Mouse (Mus musculus) brain, embryonic 14.5 days (tissue): Measurements from ENCODE around the gene Mpnd. TPM values are rescaled to one million over a fixed set of nuclear protein-coding genes. Genes with fewer than 3 reads are reported as not detected.

Source experiments
- DNase-seq: peaks from one replicate; pipeline ENCODE4 v3.0.0-alpha.2; 2011; ENCODE audit warnings: low read depth
- CTCF ChIP-seq: fragments of 200-500 bp; IDR thresholded peaks from 2 replicates; pipeline ENCODE4 v1.5.1; 2012; ENCODE audit warnings: inconsistent platforms, mild to moderate bottlenecking, moderate library complexity, borderline replicate concordance; ENCODE audit not compliant: insufficient read depth, insufficient read length; ENCODE audit errors: extremely low read depth
- POLR2A ChIP-seq: fragments of 200-500 bp; IDR thresholded peaks from 2 replicates; pipeline ENCODE4 v1.6.1; 2012; ENCODE audit warnings: mild to moderate bottlenecking, inconsistent platforms, borderline replicate concordance; ENCODE audit not compliant: poor library complexity, insufficient read depth, insufficient read length, severe bottlenecking; ENCODE audit errors: extremely low read depth
- polyA plus RNA-seq: library from polyadenylated mRNA; depleted of rRNA; stranded (reverse); fragments of >200 nt; gene quantifications from 2 replicates; pipeline ENCODE4 v1.2.3, GENCODE M21; 2012

The Mpnd gene
- polyA plus RNA-seq, 1 experiment, result 223 TPM

DNA sequence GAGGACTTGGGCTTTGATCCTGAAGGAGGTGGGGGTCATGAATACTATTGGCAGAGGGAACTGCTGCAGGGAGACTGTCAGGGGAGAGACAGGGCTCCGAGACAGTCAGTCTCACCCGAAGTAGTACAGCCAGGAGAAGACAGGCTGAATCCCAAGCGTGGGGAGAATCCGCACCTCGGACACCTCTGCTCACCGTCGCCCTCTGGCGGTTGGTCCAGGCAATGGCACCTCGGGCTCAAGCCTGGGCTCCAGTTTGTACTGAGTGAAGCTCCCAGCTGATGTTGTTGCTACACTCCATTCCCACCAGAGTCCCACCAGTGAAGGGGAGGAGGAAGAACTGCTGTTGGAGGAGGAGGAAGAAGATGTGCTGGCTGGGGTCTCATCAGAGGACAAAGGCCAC is 5.2 kb downstream of the Mpnd start:
- peak; percentile 47 for DNase-seq
- TF ChIP-seq CTCF (peak; percentile 98), POLR2A (no peak)

DNA sequence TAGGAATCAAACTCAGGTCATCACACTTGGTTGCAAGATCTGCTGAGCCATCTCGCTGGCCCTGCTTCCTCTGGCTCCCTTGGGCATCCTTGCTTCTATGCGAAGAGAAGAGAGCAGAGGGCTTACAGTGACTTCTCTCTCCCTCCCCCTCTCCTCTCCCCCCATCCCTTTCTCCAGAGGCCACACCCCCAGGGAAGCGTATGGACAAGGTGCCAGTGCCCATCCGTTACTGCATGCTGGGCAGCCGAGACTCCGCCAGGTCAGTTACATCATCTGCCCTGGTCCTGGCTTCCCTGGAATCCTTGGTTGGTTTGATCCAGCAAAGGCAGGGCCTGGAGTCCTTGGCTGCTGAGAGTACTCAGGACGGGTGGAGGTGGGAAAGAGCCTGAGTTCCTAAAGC is 5.9 kb downstream of the Mpnd start:
- TF ChIP-seq POLR2A, result no peak
- TF ChIP-seq CTCF, result no peak
- no peak for DNase-seq

DNA sequence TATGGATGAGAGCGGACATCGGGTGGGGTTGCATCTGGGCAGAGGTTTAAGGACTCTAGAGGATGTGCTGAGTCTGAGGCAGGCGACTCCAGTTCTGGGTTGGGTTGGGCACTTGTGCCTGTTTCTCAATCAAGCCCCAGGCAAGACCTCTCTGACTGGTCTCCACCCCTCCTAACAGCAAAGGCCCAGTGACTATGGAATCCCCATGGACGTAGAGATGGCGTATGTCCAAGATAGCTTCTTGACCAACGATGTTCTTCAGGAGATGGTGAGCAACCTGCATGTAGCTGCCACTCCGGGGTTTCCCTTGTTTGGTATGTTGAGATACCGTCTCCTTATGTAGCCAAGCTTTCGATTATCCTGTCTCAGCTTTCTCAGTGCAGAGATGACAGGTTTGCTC is 9.8 kb downstream of the Mpnd start:
- no peak for TF ChIP-seq POLR2A
- no peak for TF ChIP-seq CTCF
- no peak for DNase-seq

DNA sequence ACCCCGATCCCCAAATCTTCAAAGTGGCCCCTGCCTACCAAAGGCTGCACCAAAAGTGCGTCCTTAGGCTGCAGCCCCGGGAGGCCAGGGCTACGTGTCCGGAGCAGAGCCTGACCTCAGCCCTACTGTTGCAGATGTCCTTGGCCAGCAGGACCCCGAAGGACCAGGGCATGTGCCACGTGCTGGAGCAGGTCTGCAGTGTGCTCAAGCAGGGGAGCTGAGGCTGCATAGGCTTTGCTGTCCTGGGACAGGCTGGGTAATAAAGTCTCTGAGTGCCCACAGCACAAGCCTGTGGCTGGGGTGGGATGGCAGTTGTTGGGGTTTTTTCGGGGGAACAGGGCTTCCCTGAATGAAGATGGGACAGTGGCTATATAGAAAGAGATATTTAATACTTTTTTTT is 10.9 kb downstream of the Mpnd start:
- TF ChIP-seq CTCF (no peak), POLR2A (no peak)
- no peak for DNase-seq

DNA sequence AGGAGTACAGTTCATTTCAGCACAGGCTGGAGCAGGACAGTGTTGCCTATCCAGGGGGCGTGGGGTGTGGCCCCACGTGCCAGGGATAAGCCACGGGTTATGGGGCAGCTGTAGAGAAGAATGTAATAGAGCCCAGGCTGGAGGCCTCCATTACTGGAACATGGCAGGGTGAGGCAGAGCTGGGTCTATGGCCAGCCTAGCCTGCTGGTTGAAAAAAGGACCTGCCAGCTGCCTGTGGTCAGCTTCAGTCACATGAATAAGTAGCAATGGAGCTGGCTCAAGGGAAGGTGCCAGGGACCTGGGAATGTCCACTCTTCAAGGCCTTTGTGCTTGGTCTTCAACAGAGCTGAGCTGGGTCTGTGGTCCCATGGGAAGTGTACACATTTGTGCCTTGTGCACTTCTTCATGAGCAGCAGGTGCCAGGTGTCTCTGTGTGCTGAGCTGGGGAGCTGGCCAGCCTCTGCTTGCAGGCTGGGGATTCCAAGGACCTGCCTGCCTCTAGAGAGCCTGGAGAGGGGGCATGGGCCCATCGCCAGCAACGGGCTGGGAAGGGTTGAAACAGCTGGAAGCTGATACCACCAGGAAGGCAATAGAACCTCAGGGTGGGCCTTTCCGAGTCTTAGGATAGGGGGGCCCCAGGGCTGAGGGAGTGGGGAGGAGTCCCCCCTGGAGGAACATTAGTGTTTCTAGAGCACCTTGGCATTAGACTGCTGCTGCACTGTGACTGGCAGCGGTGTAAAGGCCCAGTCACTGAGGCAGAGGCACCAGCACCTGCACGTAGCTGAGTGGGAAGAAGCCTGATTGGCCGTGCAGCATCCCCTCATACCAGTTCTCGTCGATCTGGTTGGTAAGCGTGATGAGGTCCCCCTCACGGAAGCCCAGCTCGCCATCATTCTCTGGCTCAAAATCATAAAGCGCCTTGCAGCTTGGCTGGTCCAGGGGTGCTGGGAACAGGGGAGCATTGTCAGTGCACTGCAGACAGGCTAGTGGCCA is 11.6 kb downstream of the Mpnd start:
- TF ChIP-seq CTCF, result no peak
- TF ChIP-seq POLR2A, result no peak
- no peak for DNase-seq

DNA sequence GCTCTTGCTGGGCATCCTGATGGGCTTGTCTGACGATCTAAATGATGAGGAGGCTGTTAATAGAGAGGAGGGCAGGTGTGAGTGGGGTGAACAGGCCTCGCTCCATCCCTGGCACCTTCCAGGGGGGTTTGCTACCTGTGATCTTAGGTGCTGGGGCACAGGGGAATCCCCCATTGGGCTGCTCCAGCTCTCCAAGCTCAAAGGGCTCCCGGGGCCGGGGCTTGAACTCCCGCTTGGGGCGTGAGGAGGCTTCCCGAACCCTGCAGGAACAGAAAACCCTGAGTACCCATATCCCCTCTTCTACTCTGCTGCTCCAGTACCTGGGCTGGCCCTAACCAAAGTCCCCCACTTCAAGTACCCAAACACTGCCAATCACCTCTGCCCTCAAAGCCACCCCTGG is 12.3 kb downstream of the Mpnd start:
- no peak for TF ChIP-seq CTCF
- TF ChIP-seq POLR2A, result no peak
- DNase-seq, result no peak

DNA sequence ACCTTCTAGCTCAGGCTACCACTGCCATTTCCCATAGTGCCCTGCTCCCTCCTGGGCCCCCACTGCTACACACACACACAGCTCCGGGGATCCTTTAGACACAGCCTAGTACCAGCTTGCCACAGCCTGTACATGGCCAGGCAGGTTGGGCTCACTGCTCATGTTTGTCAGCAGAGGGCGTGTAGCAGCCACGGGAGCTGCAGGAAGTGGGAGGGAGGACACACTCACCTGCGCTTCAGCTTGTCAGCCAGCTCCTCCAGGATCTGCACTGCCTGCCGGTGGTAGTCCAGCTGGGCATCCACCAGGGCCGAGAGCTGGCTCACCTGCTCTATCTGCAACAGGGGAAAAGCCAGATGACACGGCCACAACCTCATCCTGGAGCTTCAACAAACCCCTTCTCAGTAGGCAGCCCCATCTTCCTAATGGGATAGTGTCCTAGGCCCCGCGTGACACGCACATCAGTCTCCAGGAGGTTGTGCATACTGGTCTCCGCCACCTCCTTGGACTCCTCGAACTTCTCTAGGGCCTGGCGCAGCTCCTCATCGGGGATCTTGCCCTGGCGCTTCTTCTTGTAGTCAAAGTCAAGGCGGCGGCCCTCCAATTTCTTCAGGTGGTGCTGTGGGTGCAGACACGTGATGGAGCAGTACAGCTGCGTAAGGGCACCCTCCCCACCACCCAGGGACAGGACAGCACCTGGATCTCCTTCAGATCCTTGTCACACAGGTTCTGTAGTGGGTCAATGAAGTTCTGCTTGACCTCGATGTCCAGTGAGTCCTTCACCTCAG is 13.0 kb downstream of the Mpnd start:
- TF ChIP-seq POLR2A, result no peak
- peak; percentile 39; the same call in 1 of the 2 replicates for TF ChIP-seq CTCF
- peak; percentile 51 for DNase-seq

DNA sequence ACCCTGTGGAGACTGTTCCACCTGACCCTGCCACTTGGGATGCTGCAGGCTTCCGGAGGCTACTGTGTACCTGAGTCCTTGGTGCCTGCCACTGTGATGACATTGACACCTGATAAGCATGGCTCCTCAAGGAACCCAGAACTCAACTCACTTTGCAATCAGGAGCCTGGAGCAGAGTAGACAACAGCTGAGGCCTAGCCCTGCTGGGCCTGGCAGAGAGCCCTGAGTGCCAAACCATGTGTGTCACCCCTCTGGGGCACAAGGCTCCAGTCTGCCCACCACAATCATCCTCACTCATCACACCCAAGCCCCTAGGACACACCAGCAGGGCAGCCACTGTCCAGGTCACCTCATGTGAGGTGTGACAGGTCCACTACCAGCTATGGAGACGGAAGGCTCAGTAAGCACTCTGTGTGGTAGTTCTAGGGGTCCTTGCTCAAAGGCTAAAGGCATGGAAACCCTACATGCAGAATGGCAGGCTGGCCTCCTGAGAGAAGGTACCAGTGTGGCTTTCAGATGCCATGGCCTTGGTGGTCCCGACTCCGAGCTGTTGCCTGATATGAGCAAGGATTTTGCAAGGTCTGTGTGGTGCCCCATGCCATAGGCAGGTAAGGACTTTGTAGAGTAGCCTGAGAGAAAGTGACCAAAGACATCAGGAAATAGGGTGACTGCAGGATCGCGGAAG is 15.0 kb downstream of the Mpnd start:
- TF ChIP-seq POLR2A, result no peak
- no peak for TF ChIP-seq CTCF
- DNase-seq, result no peak

DNA sequence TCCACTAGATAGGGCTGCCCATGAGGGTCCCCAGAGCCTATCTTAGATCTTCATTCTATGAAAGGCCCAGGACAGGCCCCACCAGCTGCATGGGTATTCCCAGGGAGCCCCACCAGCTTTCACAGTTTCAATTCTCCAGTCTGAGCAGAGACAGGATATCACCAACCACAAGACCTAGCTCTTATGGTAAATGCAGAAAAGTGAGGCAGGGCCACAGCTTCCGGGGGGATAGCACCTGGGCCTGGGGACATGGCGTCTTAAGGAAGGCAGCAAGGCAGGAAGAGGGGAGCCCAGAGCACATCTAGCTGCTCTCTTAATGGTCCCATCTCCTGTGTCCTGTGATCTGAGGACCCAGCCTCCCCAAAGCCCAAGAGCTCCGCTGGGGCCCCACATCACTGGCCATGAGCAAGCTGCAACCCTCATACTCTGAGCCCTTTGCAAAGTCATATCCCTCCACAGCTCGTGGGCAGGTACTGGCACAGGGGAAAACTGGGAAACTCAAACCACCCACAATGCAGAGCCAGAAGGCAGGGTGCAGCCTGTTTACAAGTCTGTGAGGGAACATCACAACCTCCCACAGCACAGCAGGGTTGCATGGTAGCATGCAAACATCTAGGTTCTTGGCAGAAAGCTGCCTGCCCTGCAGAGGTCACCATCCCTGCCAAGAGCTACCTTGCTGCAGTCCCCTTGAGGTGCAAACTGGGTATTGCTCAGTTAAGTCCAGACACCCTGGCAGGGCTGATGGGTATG is 15.8 kb downstream of the Mpnd start:
- DNase-seq, result no peak
- no peak for TF ChIP-seq CTCF
- no peak for TF ChIP-seq POLR2A
